Mouse (Mus musculus) MEL (cell line): ENCODE measurements around the gene Lsm12.

Experiments
- CHD1 ChIP-seq: IDR thresholded peaks from 2 replicates; pipeline ENCODE4 v1.6.1; 2012; ENCODE audit warnings: low read depth, mild to moderate bottlenecking, inconsistent platforms, low read length, improper control_type of control experiment
- CTCF ChIP-seq, 3 experiments: IDR thresholded peaks in 2 of 3; conservative IDR thresholded peaks in 1 of 3; 2 replicates each; pipeline ENCODE4 v1.5.1; 2011 to 2012; ENCODE audit warnings: low read length in 3 of 3, low read depth in 2 of 3, mild to moderate bottlenecking in 2 of 3, improper control_type of control experiment in 1 of 3, inconsistent platforms in 1 of 3, mixed read lengths in 1 of 3, moderate library complexity in 1 of 3; ENCODE audit not compliant: control insufficient read depth in 1 of 3, insufficient read depth in 1 of 3, poor library complexity in 1 of 3, severe bottlenecking in 1 of 3
- E2F4 ChIP-seq: IDR thresholded peaks from 2 replicates; pipeline ENCODE4 v1.6.1; 2011; ENCODE audit warnings: low read depth, low read length, improper control_type of control experiment, borderline replicate concordance
- EP300 ChIP-seq, 2 experiments: IDR thresholded peaks; 2 replicates each; pipeline ENCODE4 v1.6.1; 2011; ENCODE audit warnings: improper control_type of control experiment in 2 of 2, low read length in 2 of 2, low read depth in 1 of 2, mild to moderate bottlenecking in 1 of 2
- GATA1 ChIP-seq: IDR thresholded peaks from 2 replicates; pipeline ENCODE4 v1.6.1; 2011; ENCODE audit warnings: low read depth, low read length, improper control_type of control experiment
- HCFC1 ChIP-seq: IDR thresholded peaks from 2 replicates; pipeline ENCODE4 v1.6.1; 2012; ENCODE audit warnings: low read depth, mild to moderate bottlenecking, inconsistent platforms, low read length, improper control_type of control experiment, moderate library complexity
- POLR2A ChIP-seq, 2 experiments: IDR thresholded peaks; 2 replicates each; pipeline ENCODE4 v1.6.1; 2011 to 2012; ENCODE audit warnings: low read length in 2 of 2, mild to moderate bottlenecking in 2 of 2, control low read depth in 1 of 2, improper control_type of control experiment in 1 of 2, low read depth in 1 of 2, moderate library complexity in 1 of 2; ENCODE audit not compliant: control insufficient read depth in 1 of 2, insufficient read depth in 1 of 2, poor library complexity in 1 of 2
- RCOR1 ChIP-seq: IDR thresholded peaks from 2 replicates; pipeline ENCODE4 v1.6.1; 2012; ENCODE audit warnings: low read depth, mild to moderate bottlenecking, inconsistent platforms, low read length, improper control_type of control experiment
- ZC3H11A ChIP-seq: IDR thresholded peaks from 2 replicates; pipeline ENCODE4 v1.6.1; 2012; ENCODE audit warnings: low read depth, mild to moderate bottlenecking, inconsistent platforms, low read length, improper control_type of control experiment

DNA sequence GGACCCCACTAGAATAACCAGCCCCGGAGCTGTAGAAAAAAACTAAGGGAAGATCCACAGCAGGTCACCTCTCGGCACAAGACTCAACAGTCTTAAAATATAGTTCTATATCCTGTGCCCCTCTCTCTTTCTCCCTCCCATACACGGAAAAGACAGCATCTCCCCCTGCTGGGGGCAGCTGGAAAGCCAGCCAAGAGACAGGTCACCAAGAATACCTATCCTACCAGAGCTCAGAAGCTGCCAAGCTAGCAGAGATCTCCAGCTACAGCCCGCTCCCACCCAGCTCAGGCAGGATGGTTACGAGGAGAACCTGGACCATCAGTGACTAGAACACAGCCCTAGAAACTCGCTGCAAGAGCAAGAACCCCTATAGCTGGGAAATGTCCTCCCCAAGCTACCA is 38.1 kb upstream of the Lsm12 start:
- no peak for TF ChIP-seq EP300 (IDR thresholded peaks at IDR 0.05; ENCODE audit: low read depth in 1 of 2, low read length in 2 of 2)
- 0 out of 2 replicates have a peak, but pooled peaks have one; percentile 20 for TF ChIP-seq HCFC1
- no peak for TF ChIP-seq GATA1
- no peak for TF ChIP-seq CHD1
- TF ChIP-seq POLR2A (IDR thresholded peaks at IDR 0.05; ENCODE audit: control insufficient read depth in 1 of 2, insufficient read depth in 1 of 2, low read depth in 1 of 2, low read length in 2 of 2, poor library complexity in 1 of 2), result no peak
- TF ChIP-seq CTCF (IDR thresholded peaks at IDR 0.05 in 2 of 3, conservative IDR thresholded peaks at IDR 0.05 in 1 of 3; ENCODE audit: control insufficient read depth in 1 of 3, insufficient read depth in 1 of 3, low read depth in 2 of 3, low read length in 3 of 3, poor library complexity in 1 of 3, severe bottlenecking in 1 of 3), result peak; percentile 74 to 85 (median 84)
- no peak for TF ChIP-seq E2F4
- no peak for TF ChIP-seq RCOR1
- TF ChIP-seq ZC3H11A, result peak; percentile 65
